Mouse (Mus musculus): ENCODE results near the gene Glcci1. TPM values are rescaled to one million over a fixed set of nuclear protein-coding genes. Genes with fewer than 3 reads are reported as not detected.

Gene Glcci1
- polyA plus RNA-seq, 2 experiments = 1.2 to 1.5 TPM

DNA sequence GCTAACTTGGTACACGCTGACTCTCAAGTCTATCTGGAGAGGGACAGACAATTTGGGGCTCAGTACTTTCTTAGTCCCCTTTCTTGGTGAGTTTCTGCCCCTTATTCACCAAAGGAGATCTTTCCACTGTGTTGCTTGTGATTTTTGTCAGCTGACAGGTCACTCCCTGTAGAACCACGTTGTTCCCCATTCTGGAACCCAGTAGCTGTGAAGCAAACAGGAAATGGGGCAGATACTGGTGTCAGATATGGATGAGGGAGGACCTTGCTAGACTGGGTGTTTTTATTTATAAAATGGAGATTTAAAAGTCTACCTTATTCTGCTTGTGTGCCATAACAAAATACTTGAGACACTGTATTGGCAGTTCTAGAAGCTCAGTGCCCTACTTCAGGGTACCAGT is 108.0 kb downstream of the Glcci1 start:
- Histone ChIP-seq H3K27ac (no peak overlapping the region), H3K36me3 (replicated peaks; ENCODE audit: control insufficient read depth, insufficient read depth, low read depth) (no peaks in the 10 kb centered on the region), H3K4me1 (replicated peaks; ENCODE audit: control insufficient read depth in 2 of 2, insufficient read depth in 2 of 2, low read length in 1 of 2) (0 out of 4 replicates have a peak, but pooled peaks cover 4% of the 10 kb centered on the region in 2 experiments), H3K27me3 (ENCODE audit: control insufficient read depth, insufficient read depth, low read length) (no peaks in the 10 kb centered on the region), H3K9me3 (ENCODE audit: control insufficient read depth, low read length) (no peaks in the 10 kb centered on the region), H3K9ac (replicated peaks) (no peak overlapping the region), H3K4me2 (ENCODE audit: low read depth) (no peak overlapping the region), H3K4me3 (ENCODE audit: insufficient read depth in 1 of 2, low read depth in 2 of 2, low read length in 2 of 2) (no peak overlapping the region)
- WGBS (ENCODE audit: insufficient replicate concordance) = 35% methylated on average over 2 of the region's 2 CpGs
- ATAC-seq (ENCODE audit: insufficient read depth) (no peak), DNase-seq (ENCODE audit: low read depth in 3 of 3, low spot score in 3 of 3) (no peak)
- no peak for TF ChIP-seq EP300 (IDR thresholded peaks at IDR 0.05; ENCODE audit: low read depth)
- no peak for TF ChIP-seq CTCF (IDR thresholded peaks at IDR 0.05; ENCODE audit: low read depth)

DNA sequence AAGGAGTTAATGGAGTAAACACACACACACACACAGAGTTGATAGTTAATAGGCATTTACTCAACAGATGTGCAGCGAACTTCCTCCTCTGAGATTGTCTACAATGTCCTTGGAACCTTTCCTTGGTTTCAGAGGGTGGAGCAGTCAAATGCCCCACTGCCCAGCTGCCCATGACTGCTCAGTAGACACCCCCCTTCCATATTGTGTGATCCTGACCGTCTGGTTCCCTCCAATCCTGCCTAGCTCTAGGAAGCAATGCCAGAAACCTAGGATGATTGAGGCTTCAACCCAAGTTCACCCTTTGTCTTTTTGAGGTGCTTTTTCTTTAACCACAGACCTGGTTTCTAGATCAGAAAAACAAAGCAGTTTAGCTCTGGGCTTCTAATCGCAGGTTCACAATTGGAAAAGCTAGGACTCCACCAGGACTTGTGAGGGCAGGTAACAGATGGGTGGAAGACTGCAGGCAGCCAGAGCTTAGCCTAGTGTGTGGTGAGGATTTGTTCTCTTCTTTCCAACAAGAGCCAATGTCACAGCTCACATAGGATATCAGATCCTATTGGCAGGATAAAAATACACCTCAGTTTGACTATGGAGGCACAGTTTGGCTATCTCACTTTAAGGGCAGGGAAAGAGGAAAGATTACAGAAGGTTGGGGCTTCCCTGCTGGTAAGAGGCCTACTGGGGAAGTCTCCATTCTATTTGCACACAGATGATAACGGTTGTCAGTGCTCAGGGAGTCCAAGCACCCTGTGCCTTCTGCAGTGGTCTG is 110.4 kb downstream of the Glcci1 start:
- no peaks in the 10 kb centered on the region for H3K27me3 ChIP-seq (ENCODE audit: control insufficient read depth, insufficient read depth, low read length)
- no peaks in the 10 kb centered on the region for H3K9me3 ChIP-seq (ENCODE audit: control insufficient read depth, low read length)
- H3K4me1 ChIP-seq (replicated peaks; ENCODE audit: control insufficient read depth in 2 of 2, insufficient read depth in 2 of 2, low read length in 1 of 2) = 0 out of 4 replicates have a peak, but pooled peaks cover 4% of the 10 kb centered on the region in 2 experiments
- ATAC-seq (ENCODE audit: insufficient read depth) = peak; percentile 52; the same call in 1 of the 2 replicates
- DNase-seq (ENCODE audit: low read depth in 3 of 3, low spot score in 3 of 3) = no peak
- TF ChIP-seq CTCF (IDR thresholded peaks at IDR 0.05; ENCODE audit: low read depth) (no peak), EP300 (IDR thresholded peaks at IDR 0.05; ENCODE audit: low read depth) (no peak)
- WGBS (ENCODE audit: insufficient replicate concordance) = 45% methylated on average over 4 of the region's 4 CpGs
- no peak overlapping the region for H3K4me2 ChIP-seq (ENCODE audit: low read depth)
- H3K9ac ChIP-seq (replicated peaks) = no peak overlapping the region
- H3K4me3 ChIP-seq (ENCODE audit: insufficient read depth in 1 of 2, low read depth in 2 of 2, low read length in 2 of 2) = no peak overlapping the region
- no peak overlapping the region for H3K27ac ChIP-seq
- no peaks in the 10 kb centered on the region for H3K36me3 ChIP-seq (replicated peaks; ENCODE audit: control insufficient read depth, insufficient read depth, low read depth)

DNA sequence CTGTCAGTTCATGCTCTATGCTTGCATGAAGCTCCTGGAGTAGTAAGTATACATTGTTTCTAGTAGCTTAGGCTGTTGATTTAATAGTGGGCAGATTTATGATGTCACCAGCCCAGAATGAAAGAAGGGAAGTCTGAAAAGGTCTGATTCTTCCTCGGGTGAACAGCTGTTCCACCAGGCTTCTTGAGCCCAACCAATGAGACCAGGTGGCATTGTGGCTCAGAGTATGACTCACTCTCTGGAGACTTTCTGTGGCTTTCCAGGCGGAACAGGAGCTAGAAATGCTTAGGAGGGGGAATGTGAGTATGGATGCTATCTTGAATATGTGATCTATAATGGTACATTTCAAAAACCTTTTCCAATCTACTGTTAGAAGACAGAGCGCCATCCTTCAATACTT is 113.6 kb downstream of the Glcci1 start:
- no peak for TF ChIP-seq CTCF (IDR thresholded peaks at IDR 0.05; ENCODE audit: low read depth)
- no peak for TF ChIP-seq EP300 (IDR thresholded peaks at IDR 0.05; ENCODE audit: low read depth)
- H3K9ac ChIP-seq (replicated peaks) = no peak overlapping the region
- H3K27ac ChIP-seq = no peak overlapping the region
- no peaks in the 10 kb centered on the region for H3K9me3 ChIP-seq (ENCODE audit: control insufficient read depth, low read length)
- ATAC-seq (ENCODE audit: insufficient read depth) (no peak), DNase-seq (ENCODE audit: low read depth in 3 of 3, low spot score in 3 of 3) (no peak)
- no peak overlapping the region for H3K4me3 ChIP-seq (ENCODE audit: insufficient read depth in 1 of 2, low read depth in 2 of 2, low read length in 2 of 2)
- 0 out of 4 replicates have a peak, but pooled peaks cover 4% of the 10 kb centered on the region in 2 experiments for H3K4me1 ChIP-seq (replicated peaks; ENCODE audit: control insufficient read depth in 2 of 2, insufficient read depth in 2 of 2, low read length in 1 of 2)
- no peaks in the 10 kb centered on the region for H3K27me3 ChIP-seq (ENCODE audit: control insufficient read depth, insufficient read depth, low read length)
- no peak overlapping the region for H3K4me2 ChIP-seq (ENCODE audit: low read depth)
- no peaks in the 10 kb centered on the region for H3K36me3 ChIP-seq (replicated peaks; ENCODE audit: control insufficient read depth, insufficient read depth, low read depth)
- 47% methylated on average over 3 of the region's 3 CpGs for WGBS (ENCODE audit: insufficient replicate concordance)

DNA sequence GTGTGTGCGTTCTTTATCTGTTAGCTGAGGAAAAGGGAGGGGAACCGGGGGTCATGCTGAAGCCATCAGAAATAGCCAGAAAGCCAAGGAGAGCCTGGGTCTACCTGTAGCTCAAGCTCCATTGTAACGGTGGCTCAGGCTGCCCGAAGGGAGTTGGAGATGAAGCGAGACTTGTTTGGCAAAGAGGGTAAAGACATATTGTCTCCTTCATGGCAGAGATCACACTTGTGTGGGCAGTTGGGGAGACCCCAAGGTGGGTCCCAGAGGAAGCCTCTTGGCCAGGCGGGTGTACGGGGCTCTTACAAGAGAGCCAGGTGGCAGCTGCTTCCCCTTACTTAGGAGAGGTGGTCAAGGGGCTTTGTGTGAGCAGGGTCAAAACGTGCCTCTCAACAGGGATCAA is 118.8 kb downstream of the Glcci1 start:
- no peak for ATAC-seq (ENCODE audit: insufficient read depth)
- WGBS (ENCODE audit: insufficient replicate concordance) = 67% methylated on average over 8 of the region's 8 CpGs

DNA sequence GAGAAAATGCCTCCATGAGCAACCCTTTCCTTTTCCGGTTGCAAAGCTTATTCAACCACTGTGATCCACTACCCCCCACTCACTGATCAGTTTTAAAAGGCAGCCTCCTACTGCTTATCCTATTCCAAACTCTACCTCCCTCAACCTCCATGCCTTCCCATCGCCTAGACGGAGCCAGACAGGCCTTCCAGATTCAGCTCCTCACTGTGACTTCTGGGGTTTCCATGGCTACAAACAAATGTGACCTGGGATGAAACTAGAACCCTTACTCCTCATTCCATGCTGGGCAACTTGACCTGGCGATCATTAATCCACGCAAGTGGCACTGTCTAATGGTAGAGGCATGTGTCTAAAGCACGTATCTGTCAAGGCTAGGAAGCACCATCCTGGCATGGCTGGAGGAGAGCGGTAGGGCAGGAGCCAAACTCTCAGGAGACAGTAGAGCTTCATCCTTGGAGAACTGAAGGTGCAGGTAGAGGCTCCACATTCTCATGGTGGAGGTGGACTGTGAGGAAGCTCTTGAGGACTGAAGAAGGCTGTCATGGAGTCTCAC is 119.4 kb downstream of the Glcci1 start:
- no peaks in the 10 kb centered on the region for H3K9me3 ChIP-seq (ENCODE audit: control insufficient read depth, low read length)
- TF ChIP-seq CTCF (IDR thresholded peaks at IDR 0.05; ENCODE audit: low read depth) (no peak), EP300 (IDR thresholded peaks at IDR 0.05; ENCODE audit: low read depth) (no peak)

More for the DNA sequence above, 118.8 kb downstream of the Glcci1 start:
- Histone ChIP-seq H3K4me1 (replicated peaks; ENCODE audit: control insufficient read depth in 2 of 2, insufficient read depth in 2 of 2, low read length in 1 of 2) (peaks cover 5 to 11% of the 10 kb centered on the region in 2 experiments; a peak in 2 of 4 replicates), H3K4me3 (ENCODE audit: insufficient read depth in 1 of 2, low read depth in 2 of 2, low read length in 2 of 2) (no peak overlapping the region), H3K27me3 (ENCODE audit: control insufficient read depth, insufficient read depth, low read length) (no peaks in the 10 kb centered on the region), H3K9ac (replicated peaks) (no peak overlapping the region), H3K9me3 (ENCODE audit: control insufficient read depth, low read length) (no peaks in the 10 kb centered on the region), H3K27ac (no peak overlapping the region), H3K36me3 (replicated peaks; ENCODE audit: control insufficient read depth, insufficient read depth, low read depth) (no peaks in the 10 kb centered on the region), H3K4me2 (ENCODE audit: low read depth) (no peak overlapping the region)
- no peak for DNase-seq (ENCODE audit: low read depth in 3 of 3, low spot score in 3 of 3)
- TF ChIP-seq CTCF (IDR thresholded peaks at IDR 0.05; ENCODE audit: low read depth) = no peak
- TF ChIP-seq EP300 (IDR thresholded peaks at IDR 0.05; ENCODE audit: low read depth) = no peak

More for the DNA sequence above, 119.4 kb downstream of the Glcci1 start:
- no peaks in the 10 kb centered on the region for H3K36me3 ChIP-seq (replicated peaks; ENCODE audit: control insufficient read depth, insufficient read depth, low read depth)
- H3K27ac ChIP-seq = no peak overlapping the region
- peaks cover 5 to 11% of the 10 kb centered on the region in 2 experiments; a peak in 2 of 4 replicates for H3K4me1 ChIP-seq (replicated peaks; ENCODE audit: control insufficient read depth in 2 of 2, insufficient read depth in 2 of 2, low read length in 1 of 2)
- no peak overlapping the region for H3K4me3 ChIP-seq (ENCODE audit: insufficient read depth in 1 of 2, low read depth in 2 of 2, low read length in 2 of 2)
- WGBS (ENCODE audit: insufficient replicate concordance) = 73% methylated on average over 7 of the region's 7 CpGs
- ATAC-seq (ENCODE audit: insufficient read depth) = no peak
- no peak overlapping the region for H3K9ac ChIP-seq (replicated peaks)
- no peak overlapping the region for H3K4me2 ChIP-seq (ENCODE audit: low read depth)
- no peak for DNase-seq (ENCODE audit: low read depth in 3 of 3, low spot score in 3 of 3)
- no peaks in the 10 kb centered on the region for H3K27me3 ChIP-seq (ENCODE audit: control insufficient read depth, insufficient read depth, low read length)
